Comparison of ENCODE assay signal across 8 mouse cellular contexts in the genomic region with DNA sequence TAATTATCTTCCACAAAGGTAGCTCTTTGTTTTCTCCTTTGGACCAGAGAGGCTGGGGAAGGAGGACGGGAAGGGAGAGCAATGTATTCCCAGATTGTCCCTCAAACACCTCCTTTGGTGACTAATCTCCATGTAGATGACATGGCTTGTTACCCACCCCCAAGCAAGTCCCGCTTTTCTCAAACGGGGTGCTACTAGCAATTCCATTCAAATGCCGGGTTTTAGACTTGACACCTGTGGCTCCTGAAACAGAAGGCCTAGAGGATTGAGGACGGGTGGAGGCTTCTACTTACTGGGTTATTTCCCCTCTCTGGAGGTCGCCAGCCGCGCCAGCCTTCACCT. TPM values are rescaled to one million over a fixed set of nuclear protein-coding genes. Genes with fewer than 3 reads are reported as not detected.
A peak's percentile ranks its signal among the peaks of the same experiment; 100 is the strongest.
DNase-seq lines count a peak whose midpoint lies in the region; ATAC-seq and TF ChIP-seq lines count a peak whose summit lies in the region.

No protein-coding gene starts in this region.

- H3K36me3 ChIP-seq in kidney, adult 2 months (ENCODE audit: control insufficient read depth, insufficient read depth, low read length) = no peaks in the 10 kb centered on the region
- peaks cover 47% of the 10 kb centered on the region for H3K36me3 ChIP-seq in hindbrain, embryonic 10.5 days
- peaks cover 12% of the 10 kb centered on the region for H3K36me3 ChIP-seq in midbrain, embryonic 13.5 days

- TF ChIP-seq POLR2A in kidney, adult 2 months (IDR thresholded peaks at IDR 0.05; ENCODE audit: low read depth, low read length) = no peak

- WGBS in kidney, adult 2 months = 7% methylated on average over 8 of the region's 8 CpGs
- WGBS in hindbrain, embryonic 10.5 days = 2% methylated on average over 8 of the region's 8 CpGs
- WGBS in midbrain, embryonic 13.5 days = under 1% methylated on average over 8 of the region's 8 CpGs

- peak overlapping the region; percentile 91 for H3K9ac ChIP-seq in midbrain, embryonic 13.5 days (replicated peaks)

- H3K4me1 ChIP-seq in kidney, adult 2 months (ENCODE audit: control insufficient read depth, insufficient read depth, low read length) = peaks cover 8% of the 10 kb centered on the region; the same call in 1 of the 2 replicates
- H3K4me1 ChIP-seq in hindbrain, embryonic 10.5 days (replicated peaks) = peaks cover 41% of the 10 kb centered on the region
- peaks cover 52% of the 10 kb centered on the region for H3K4me1 ChIP-seq in midbrain, embryonic 13.5 days (replicated peaks)

- H3K4me2 ChIP-seq in midbrain, embryonic 13.5 days (replicated peaks) = peak overlapping the region; percentile 81

- H3K27ac ChIP-seq in kidney, adult 2 months (ENCODE audit: insufficient read depth, low read depth, low read length) = no peak overlapping the region
- H3K27ac ChIP-seq in hindbrain, embryonic 10.5 days = peak overlapping the region; percentile 99
- peak overlapping the region; percentile 95 for H3K27ac ChIP-seq in midbrain, embryonic 13.5 days

- no peak for TF ChIP-seq CTCF in kidney, adult 2 months (conservative IDR thresholded peaks at IDR 0.05; ENCODE audit: insufficient read depth, insufficient read length, low read depth, low read length)

- no peaks in the 10 kb centered on the region for H3K27me3 ChIP-seq in kidney, adult 2 months (replicated peaks; ENCODE audit: control insufficient read depth, insufficient read depth, low read length)
- no peaks in the 10 kb centered on the region for H3K27me3 ChIP-seq in hindbrain, embryonic 10.5 days (ENCODE audit: insufficient read depth, poor library complexity, severe bottlenecking)
- no peaks in the 10 kb centered on the region for H3K27me3 ChIP-seq in midbrain, embryonic 13.5 days

- no peak for ATAC-seq in midbrain, embryonic 13.5 days

- peak overlapping the region; percentile 87 for H3K4me3 ChIP-seq in kidney, adult 2 months (ENCODE audit: insufficient read depth, low read depth, low read length)
- peak overlapping the region; percentile 92 for H3K4me3 ChIP-seq in hindbrain, embryonic 10.5 days
- H3K4me3 ChIP-seq in midbrain, embryonic 13.5 days (replicated peaks) = peak overlapping the region; percentile 68

- peaks cover 8% of the 10 kb centered on the region for H3K9me3 ChIP-seq in hindbrain, embryonic 10.5 days
- H3K9me3 ChIP-seq in midbrain, embryonic 13.5 days = no peaks in the 10 kb centered on the region

- no peak for DNase-seq in kidney, adult 2 months
- DNase-seq in kidney, adult 18-20 months = no peak
- DNase-seq in R1 (ENCODE audit: low read depth, low spot score) = peak; percentile 49
- no peak for DNase-seq in hindbrain, embryonic 10.5 days (ENCODE audit: low spot score)
- no peak for DNase-seq in cerebellum, postnatal 36 days
- DNase-seq in adrenal gland, adult (ENCODE audit: inconsistent age in 2 of 2, low spot score in 1 of 2) = no peak
- no peak for DNase-seq in adrenal gland, adult 2 months

RNA-seq across cellular contexts. Expression of a gene that starts 0.9 kb away (rescaled TPM):
- 14.0 and 15.0 TPM in 2 replicates for polyA plus RNA-seq in kidney, adult 2 months (2012; rRNA removed)
- polyA plus RNA-seq in hindbrain, embryonic 10.5 days (2016; fragmentation: Nextera tagmentation; extraction: Ambion mirVana) = 44.9 and 48.0 TPM in 2 replicates
- 42.2 and 45.3 TPM in 2 replicates for polyA plus RNA-seq in midbrain, embryonic 13.5 days (2015; fragmentation: Nextera tagmentation; extraction: Ambion mirVana)
- total RNA-seq in adrenal gland, adult 2 months (2021) = 10 to 100 TPM; 17.5 to 25.5 TPM
- polyA plus RNA-seq in adrenal gland, adult 2 months (2012; rRNA removed) = 18.3 and 18.8 TPM in 2 replicates

RNA-seq across cellular contexts. Expression of a gene that starts 35.5 kb away (rescaled TPM):
- 9.4 and 12.0 TPM in 2 replicates for polyA plus RNA-seq in kidney, adult 2 months (2012; rRNA removed)
- polyA plus RNA-seq in hindbrain, embryonic 10.5 days (2016; fragmentation: Nextera tagmentation; extraction: Ambion mirVana) = 7.0 and 8.6 TPM in 2 replicates
- 16.7 and 17.5 TPM in 2 replicates for polyA plus RNA-seq in midbrain, embryonic 13.5 days (2015; fragmentation: Nextera tagmentation; extraction: Ambion mirVana)
- total RNA-seq in adrenal gland, adult 2 months (2021) = 10 to 100 TPM; 18.4 to 26.0 TPM
- 46.5 and 52.4 TPM in 2 replicates for polyA plus RNA-seq in adrenal gland, adult 2 months (2012; rRNA removed)

RNA-seq across cellular contexts. Expression of a gene that starts 40.2 kb away (rescaled TPM):
- 85.0 and 86.5 TPM in 2 replicates for polyA plus RNA-seq in kidney, adult 2 months (2012; rRNA removed)
- 47.0 and 56.5 TPM in 2 replicates for polyA plus RNA-seq in hindbrain, embryonic 10.5 days (2016; fragmentation: Nextera tagmentation; extraction: Ambion mirVana)
- polyA plus RNA-seq in midbrain, embryonic 13.5 days (2015; fragmentation: Nextera tagmentation; extraction: Ambion mirVana) = 40.7 and 47.1 TPM in 2 replicates
- total RNA-seq in adrenal gland, adult 2 months (2021) = 10 to 100 TPM; 70.2 to 71.5 TPM
- polyA plus RNA-seq in adrenal gland, adult 2 months (2012; rRNA removed) = 104 and 124 TPM in 2 replicates
